In the genomic region with DNA sequence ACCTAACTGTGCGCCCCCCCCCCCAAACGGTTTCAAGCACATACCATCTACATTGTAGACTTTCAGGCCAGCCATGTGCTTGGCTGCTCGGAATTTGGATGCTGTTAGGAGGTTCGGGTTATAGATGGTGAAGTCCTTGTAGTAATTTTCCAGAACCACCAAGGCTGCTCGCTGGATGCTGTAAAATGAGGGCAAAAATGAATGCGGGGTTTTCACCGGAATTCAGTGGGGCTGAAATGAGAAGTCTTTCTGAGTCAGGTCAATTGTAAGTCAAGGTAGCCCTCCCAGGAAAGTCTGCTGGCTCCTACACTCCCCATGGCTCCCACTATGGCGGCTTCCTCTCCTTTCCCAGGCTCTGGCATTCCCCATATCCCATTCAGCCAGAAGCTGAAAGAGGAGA, we compare ENCODE assay signal across 25 mouse cellular contexts. TPM values are rescaled to one million over a fixed set of nuclear protein-coding genes. Genes with fewer than 3 reads are reported as not detected.
DNase-seq lines count a peak whose midpoint lies in the region; ATAC-seq and TF ChIP-seq lines count a peak whose summit lies in the region.
"Had no signal": no experiment of that assay in that cellular context is flagged by ENCODE, and none has a peak within 500 bp of the region (broad histone marks: within the 10 kb centered on the region; RNA-seq: fewer than 3 reads in every experiment).

No protein-coding gene starts in this region.

- no peak for ATAC-seq in forebrain, embryonic 15.5 days (replicated peaks)
- no peak for ATAC-seq in limb, embryonic 14.5 days (ENCODE audit: low FRiP score, low read depth)
- no peak for ATAC-seq in liver, embryonic 14.5 days (ENCODE audit: insufficient read depth)
- no peak for ATAC-seq in forebrain, embryonic 14.5 days
- ATAC-seq: activated CD4-positive, CD25-positive, alpha-beta regulatory T cell, adult 4 months; hindbrain, postnatal 0 days; lung, postnatal 0 days; Patski had no signal

- no peak overlapping the region for H3K4me3 ChIP-seq in forebrain, embryonic 10.5 days
- no peak overlapping the region for H3K4me3 ChIP-seq in forebrain, embryonic 15.5 days
- H3K4me3 ChIP-seq in limb, embryonic 14.5 days (replicated peaks; ENCODE audit: low read length) = no peak overlapping the region
- no peak overlapping the region for H3K4me3 ChIP-seq in limb, embryonic 10.5 days
- no peak overlapping the region for H3K4me3 ChIP-seq in liver, embryonic 14.5 days (ENCODE audit: insufficient read depth in 1 of 2, low read depth in 2 of 2, low read length in 2 of 2)
- no peak overlapping the region for H3K4me3 ChIP-seq in forebrain, embryonic 14.5 days (ENCODE audit: low read depth, low read length)
- H3K4me3 ChIP-seq: limb, embryonic 13.5 days; neural tube, embryonic 15.5 days; stomach, embryonic 15.5 days had no signal

- H3K4me2 ChIP-seq in forebrain, embryonic 15.5 days (replicated peaks) = no peak overlapping the region
- H3K4me2 ChIP-seq in limb, embryonic 14.5 days (replicated peaks; ENCODE audit: low read depth, low read length, severe bottlenecking) = no peak overlapping the region
- peak overlapping the region; percentile 99 for H3K4me2 ChIP-seq in liver, embryonic 14.5 days (ENCODE audit: low read depth)
- no peak overlapping the region for H3K4me2 ChIP-seq in forebrain, embryonic 14.5 days (ENCODE audit: low read length)
- H3K4me2 ChIP-seq: limb, embryonic 13.5 days; stomach, embryonic 15.5 days had no signal

- TF ChIP-seq CTCF in liver, embryonic 14.5 days (IDR thresholded peaks at IDR 0.05; ENCODE audit: low read depth) = no peak

- no peak for DNase-seq in forebrain, embryonic 10.5 days (ENCODE audit: extremely low spot score, low spot score)
- DNase-seq in limb, embryonic 14.5 days (ENCODE audit: low spot score) = no peak
- DNase-seq in limb, embryonic 10.5 days (ENCODE audit: low spot score) = no peak
- DNase-seq in R1 (ENCODE audit: low read depth, low spot score) = peak; percentile 55
- DNase-seq in liver, embryonic 14.5 days (ENCODE audit: low read depth in 3 of 3, low spot score in 3 of 3) = no peak
- DNase-seq in thymus, postnatal 0 days (ENCODE audit: low spot score) = no peak
- DNase-seq in forebrain, embryonic 14.5 days (ENCODE audit: low spot score) = no peak
- DNase-seq: adrenal gland, adult 8-10 months; cerebellum, adult 2 months; cerebellum, postnatal 25 days; embryo, embryonic 11 days; kidney, adult 9 months; kidney, postnatal 14 days; right cerebral cortex, adult 18-20 months; thymus, postnatal 36 days had no signal

- WGBS in forebrain, embryonic 10.5 days = 79% methylated on average over 8 of the region's 8 CpGs
- 78% methylated on average over 8 of the region's 8 CpGs for WGBS in forebrain, embryonic 15.5 days
- WGBS in limb, embryonic 14.5 days = 71% methylated on average over 8 of the region's 8 CpGs
- WGBS in limb, embryonic 10.5 days = 88% methylated on average over 8 of the region's 8 CpGs
- 66% methylated on average over 8 of the region's 8 CpGs for whole genome bisulfite sequencing in liver, embryonic 14.5 days (ENCODE audit: insufficient replicate concordance)
- 81% methylated on average over 8 of the region's 8 CpGs for WGBS in forebrain, embryonic 14.5 days

- no peaks in the 10 kb centered on the region for H3K9me3 ChIP-seq in forebrain, embryonic 10.5 days
- H3K9me3 ChIP-seq in forebrain, embryonic 15.5 days = no peaks in the 10 kb centered on the region
- H3K9me3 ChIP-seq in limb, embryonic 14.5 days (ENCODE audit: control insufficient read depth, low read length) = no peaks in the 10 kb centered on the region
- no peaks in the 10 kb centered on the region for H3K9me3 ChIP-seq in limb, embryonic 10.5 days (replicated peaks)
- no peaks in the 10 kb centered on the region for H3K9me3 ChIP-seq in liver, embryonic 14.5 days (ENCODE audit: control insufficient read depth, low read length)
- H3K9me3 ChIP-seq in forebrain, embryonic 14.5 days (replicated peaks; ENCODE audit: control insufficient read depth, low read length) = no peaks in the 10 kb centered on the region
- H3K9me3 ChIP-seq: G1E; limb, embryonic 13.5 days; neural tube, embryonic 15.5 days; stomach, embryonic 15.5 days had no signal

- H3K4me1 ChIP-seq in forebrain, embryonic 10.5 days = peaks cover 35% of the 10 kb centered on the region
- peaks cover 26% of the 10 kb centered on the region for H3K4me1 ChIP-seq in forebrain, embryonic 15.5 days
- H3K4me1 ChIP-seq in limb, embryonic 14.5 days (ENCODE audit: control insufficient read depth, insufficient read depth, low read length) = peaks cover 24% of the 10 kb centered on the region
- peaks cover 17% of the 10 kb centered on the region for H3K4me1 ChIP-seq in limb, embryonic 10.5 days
- peaks cover 34 to 36% of the 10 kb centered on the region in 2 experiments for H3K4me1 ChIP-seq in liver, embryonic 14.5 days (replicated peaks; ENCODE audit: control insufficient read depth in 2 of 2, insufficient read depth in 2 of 2, low read length in 1 of 2)
- peaks cover 18% of the 10 kb centered on the region for H3K4me1 ChIP-seq in forebrain, embryonic 14.5 days (ENCODE audit: control insufficient read depth, insufficient read depth, low read length)

- H3K36me3 ChIP-seq in forebrain, embryonic 10.5 days (replicated peaks) = peaks cover 17% of the 10 kb centered on the region
- H3K36me3 ChIP-seq in forebrain, embryonic 15.5 days = no peaks in the 10 kb centered on the region
- H3K36me3 ChIP-seq in limb, embryonic 14.5 days (ENCODE audit: control insufficient read depth, insufficient read depth, low read length) = peaks cover 33% of the 10 kb centered on the region
- H3K36me3 ChIP-seq in limb, embryonic 10.5 days = peaks cover 23% of the 10 kb centered on the region
- peaks cover 20% of the 10 kb centered on the region for H3K36me3 ChIP-seq in liver, embryonic 14.5 days (replicated peaks; ENCODE audit: control insufficient read depth, insufficient read depth, low read depth)
- H3K36me3 ChIP-seq in forebrain, embryonic 14.5 days (ENCODE audit: control insufficient read depth, insufficient read depth, low read length) = no peaks in the 10 kb centered on the region

- no peak for TF ChIP-seq EP300 in liver, embryonic 14.5 days (IDR thresholded peaks at IDR 0.05; ENCODE audit: low read depth)

- peaks cover 30% of the 10 kb centered on the region for H3K27me3 ChIP-seq in forebrain, embryonic 10.5 days (ENCODE audit: poor library complexity, severe bottlenecking)
- no peaks in the 10 kb centered on the region for H3K27me3 ChIP-seq in forebrain, embryonic 15.5 days
- H3K27me3 ChIP-seq in limb, embryonic 14.5 days (ENCODE audit: control insufficient read depth, insufficient read depth, low read length) = no peaks in the 10 kb centered on the region
- no peaks in the 10 kb centered on the region for H3K27me3 ChIP-seq in limb, embryonic 10.5 days (ENCODE audit: low read depth, poor library complexity, severe bottlenecking)
- no peaks in the 10 kb centered on the region for H3K27me3 ChIP-seq in liver, embryonic 14.5 days (ENCODE audit: control insufficient read depth, insufficient read depth, low read length)
- no peaks in the 10 kb centered on the region for H3K27me3 ChIP-seq in forebrain, embryonic 14.5 days (replicated peaks; ENCODE audit: control insufficient read depth, insufficient read depth, low read length)
- H3K27me3 ChIP-seq: limb, embryonic 13.5 days; neural tube, embryonic 15.5 days; Patski; stomach, embryonic 15.5 days had no signal

- no peak overlapping the region for H3K9ac ChIP-seq in forebrain, embryonic 15.5 days (replicated peaks)
- no peak overlapping the region for H3K9ac ChIP-seq in limb, embryonic 14.5 days (ENCODE audit: low read depth, low read length, severe bottlenecking)
- peak overlapping the region; percentile 80 for H3K9ac ChIP-seq in liver, embryonic 14.5 days (replicated peaks)
- H3K9ac ChIP-seq in forebrain, embryonic 14.5 days (ENCODE audit: low read length) = no peak overlapping the region
- H3K9ac ChIP-seq: limb, embryonic 13.5 days; neural tube, embryonic 15.5 days; stomach, embryonic 15.5 days had no signal

- H3K27ac ChIP-seq in forebrain, embryonic 10.5 days = peak overlapping the region; percentile 58
- no peak overlapping the region for H3K27ac ChIP-seq in forebrain, embryonic 15.5 days (replicated peaks)
- 0 out of 2 replicates have a peak overlapping the region, but pooled peaks have one; percentile 19 for H3K27ac ChIP-seq in limb, embryonic 14.5 days (replicated peaks; ENCODE audit: low read depth, low read length)
- H3K27ac ChIP-seq in limb, embryonic 10.5 days = no peak overlapping the region
- peak overlapping the region; percentile 100 for H3K27ac ChIP-seq in liver, embryonic 14.5 days
- H3K27ac ChIP-seq in forebrain, embryonic 14.5 days (ENCODE audit: low read depth, low read length) = no peak overlapping the region
- H3K27ac ChIP-seq: hindbrain, postnatal 0 days; macrophage; stomach, embryonic 15.5 days had no signal

- no peak for TF ChIP-seq POLR2A in limb, embryonic 14.5 days (IDR thresholded peaks at IDR 0.05; ENCODE audit: borderline replicate concordance, extremely low read depth, insufficient read depth, insufficient read length)

RNA-seq across cellular contexts. Expression of gene Vangl1, which starts 37.7 kb away (rescaled TPM):
- polyA plus RNA-seq in forebrain, embryonic 10.5 days (2016; fragmentation: Nextera tagmentation; extraction: Ambion mirVana) = 9.5 and 11.0 TPM in 2 replicates
- 4.0 and 5.1 TPM in 2 replicates for polyA plus RNA-seq in forebrain, embryonic 15.5 days (2015; fragmentation: Nextera tagmentation; extraction: Ambion mirVana)
- polyA plus RNA-seq in limb, embryonic 14.5 days (2012; rRNA removed) = 22.7 and 28.2 TPM in 2 replicates
- polyA plus RNA-seq in limb, embryonic 14.5 days (2014; fragmentation: Nextera tagmentation; extraction: Ambion mirVana) = 23.0 and 24.7 TPM in 2 replicates
- 11.8 and 14.8 TPM in 2 replicates for polyA plus RNA-seq in limb, embryonic 10.5 days (2016; fragmentation: Nextera tagmentation; extraction: Ambion mirVana)
- 62.8 and 74.2 TPM in 2 replicates for polyA plus RNA-seq in liver, embryonic 14.5 days (2012; rRNA removed)
- polyA plus RNA-seq in liver, embryonic 14.5 days (2014; fragmentation: Nextera tagmentation; extraction: Ambion mirVana) = 62.0 and 62.2 TPM in 2 replicates
- 5.2 and 5.4 TPM in 2 replicates for polyA plus RNA-seq in thymus, postnatal 0 days (2015; fragmentation: Nextera tagmentation; extraction: Ambion mirVana)
- 4.6 and 6.2 TPM in 2 replicates for polyA plus RNA-seq in forebrain, embryonic 14.5 days (2014; fragmentation: Nextera tagmentation; extraction: Ambion mirVana)
- polyA plus RNA-seq: activated CD4-positive, CD25-positive, alpha-beta regulatory T cell, adult 4 months had no signal

Comparison
In these comparisons a context has a peak if more than half of its experiments do, and no peak if none do; other contexts are left out.
1. H3K27ac ChIP-seq: peak in forebrain, embryonic 10.5 days (single experiment), limb, embryonic 14.5 days (single experiment) and liver, embryonic 14.5 days (single experiment); none in forebrain, embryonic 15.5 days (single experiment), limb, embryonic 10.5 days (single experiment) and forebrain, embryonic 14.5 days (single experiment).